ENCODE assay signal across 30 mouse cellular contexts in the genomic region with DNA sequence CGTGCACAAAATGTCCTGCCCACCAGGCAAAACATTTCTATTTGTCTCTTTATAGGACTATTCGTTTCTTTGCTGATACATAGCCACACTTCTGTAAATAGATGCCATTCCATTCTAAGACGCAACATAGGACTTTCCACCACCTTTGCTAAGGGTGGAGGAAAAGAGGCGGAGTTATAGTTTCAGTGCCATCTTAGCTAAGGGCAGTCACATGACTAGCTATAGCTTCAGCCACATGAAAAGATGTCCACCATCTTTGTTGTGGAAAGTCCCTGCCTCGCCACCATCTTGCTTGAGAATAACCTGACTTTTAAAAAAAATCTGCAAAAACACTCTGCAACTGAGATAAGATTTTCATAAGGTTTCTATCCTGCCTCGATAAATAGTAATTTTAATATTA. TPM values are rescaled to one million over a fixed set of nuclear protein-coding genes. Genes with fewer than 3 reads are reported as not detected.
DNase-seq lines count a peak whose midpoint lies in the region; ATAC-seq and TF ChIP-seq lines count a peak whose summit lies in the region.
"Had no signal": no experiment of that assay in that cellular context is flagged by ENCODE, and none has a peak within 500 bp of the region (broad histone marks: within the 10 kb centered on the region; RNA-seq: fewer than 3 reads in every experiment).

No protein-coding gene starts in this region.

- no peaks in the 10 kb centered on the region for H3K36me3 ChIP-seq in forebrain, embryonic 11.5 days (ENCODE audit: control insufficient read depth, insufficient read depth, low read length)
- H3K36me3 ChIP-seq in forebrain, embryonic 13.5 days (ENCODE audit: poor library complexity, severe bottlenecking) = no peaks in the 10 kb centered on the region
- no peaks in the 10 kb centered on the region for H3K36me3 ChIP-seq in liver, embryonic 13.5 days
- no peaks in the 10 kb centered on the region for H3K36me3 ChIP-seq in liver, postnatal 0 days (replicated peaks; ENCODE audit: insufficient read depth, low read length)
- no peaks in the 10 kb centered on the region for H3K36me3 ChIP-seq in MEL (ENCODE audit: control insufficient read depth in 1 of 2, insufficient read depth in 2 of 2, low read length in 2 of 2)
- H3K36me3 ChIP-seq: G1E; liver, embryonic 12.5 days had no signal

- no peak for TF ChIP-seq RAD21 in MEL (IDR thresholded peaks at IDR 0.05; ENCODE audit: low read depth, low read length)

- no peak for TF ChIP-seq CTCF in liver, postnatal 0 days (IDR thresholded peaks at IDR 0.05; ENCODE audit: low read depth)
- no peak for TF ChIP-seq CTCF in MEL (IDR thresholded peaks at IDR 0.05 in 2 of 3, conservative IDR thresholded peaks at IDR 0.05 in 1 of 3; ENCODE audit: control insufficient read depth in 1 of 3, insufficient read depth in 1 of 3, low read depth in 2 of 3, low read length in 3 of 3, poor library complexity in 1 of 3, severe bottlenecking in 1 of 3)

- DNase-seq in forebrain, embryonic 11.5 days (ENCODE audit: low spot score) = peak; percentile 15
- no peak for DNase-seq in liver, embryonic 13.5 days
- no peak for DNase-seq in liver, postnatal 0 days
- DNase-seq in MEL (ENCODE audit: low read depth, low spot score) = no peak
- DNase-seq in adipocyte (ENCODE audit: low spot score) = no peak
- no peak for DNase-seq in c-Kit-positive CD71-positive TER-119-positive erythroid progenitor cells, embryonic 14.5 days (ENCODE audit: low spot score)
- DNase-seq: adrenal gland, adult 2 months; cerebellum, adult 9-10 months; cerebellum, postnatal 36 days; gastrocnemius, postnatal 25 days; heart, adult 2 months; kidney, adult 2 months; kidney, postnatal 36 days; lung, adult 2 months; lung, postnatal 10 days; midbrain, embryonic 14.5 days; right cerebral cortex, postnatal 4 days; thymus, postnatal 4 days had no signal

- no peak overlapping the region for H3K4me3 ChIP-seq in forebrain, embryonic 11.5 days (ENCODE audit: low read depth, low read length)
- no peak overlapping the region for H3K4me3 ChIP-seq in forebrain, embryonic 13.5 days
- no peak overlapping the region for H3K4me3 ChIP-seq in liver, embryonic 13.5 days (replicated peaks)
- H3K4me3 ChIP-seq in liver, postnatal 0 days (ENCODE audit: low read depth, low read length) = no peak overlapping the region
- no peak overlapping the region for H3K4me3 ChIP-seq in MEL (ENCODE audit: control insufficient read depth in 1 of 2, insufficient read depth in 1 of 2, low read depth in 2 of 2, low read length in 2 of 2)
- H3K4me3 ChIP-seq: embryonic facial prominence, embryonic 12.5 days; erythroblast, embryonic 14.5 days; heart, adult 2 months; layer of hippocampus, adult 2 months; left cerebral cortex, adult 2 months; limb, embryonic 13.5 days; liver, embryonic 12.5 days had no signal

- TF ChIP-seq POLR2A in MEL (IDR thresholded peaks at IDR 0.05; ENCODE audit: control insufficient read depth in 1 of 2, insufficient read depth in 1 of 2, low read depth in 1 of 2, low read length in 2 of 2, poor library complexity in 1 of 2) = no peak

- 90% methylated on average over 6 of the region's 6 CpGs for WGBS in forebrain, embryonic 11.5 days
- WGBS in forebrain, embryonic 13.5 days = 93% methylated on average over 6 of the region's 6 CpGs
- WGBS in liver, embryonic 13.5 days (ENCODE audit: insufficient replicate concordance) = 76% methylated on average over 6 of the region's 6 CpGs
- WGBS in liver, postnatal 0 days (ENCODE audit: insufficient replicate concordance) = 85% methylated on average over 6 of the region's 6 CpGs

- no peak overlapping the region for H3K9ac ChIP-seq in forebrain, embryonic 11.5 days (ENCODE audit: low read length)
- H3K9ac ChIP-seq in forebrain, embryonic 13.5 days = no peak overlapping the region
- H3K9ac ChIP-seq in liver, embryonic 13.5 days = no peak overlapping the region
- H3K9ac ChIP-seq in liver, postnatal 0 days (replicated peaks) = no peak overlapping the region
- H3K9ac ChIP-seq in MEL (ENCODE audit: control insufficient read depth, low read depth, low read length, poor library complexity, severe bottlenecking) = no peak overlapping the region
- H3K9ac ChIP-seq: embryonic facial prominence, embryonic 12.5 days; limb, embryonic 13.5 days; liver, embryonic 12.5 days had no signal

- H3K9me3 ChIP-seq in forebrain, embryonic 11.5 days (ENCODE audit: control insufficient read depth, low read length) = no peaks in the 10 kb centered on the region
- no peaks in the 10 kb centered on the region for H3K9me3 ChIP-seq in forebrain, embryonic 13.5 days (replicated peaks)
- no peaks in the 10 kb centered on the region for H3K9me3 ChIP-seq in liver, embryonic 13.5 days (replicated peaks)
- no peaks in the 10 kb centered on the region for H3K9me3 ChIP-seq in liver, postnatal 0 days (ENCODE audit: low read length)
- H3K9me3 ChIP-seq in MEL (replicated peaks; ENCODE audit: insufficient read depth, low read length) = no peaks in the 10 kb centered on the region
- H3K9me3 ChIP-seq: embryonic facial prominence, embryonic 12.5 days; G1E; limb, embryonic 13.5 days; liver, embryonic 12.5 days had no signal

- no peaks in the 10 kb centered on the region for H3K4me1 ChIP-seq in forebrain, embryonic 11.5 days (replicated peaks; ENCODE audit: control insufficient read depth, insufficient read depth, low read length)
- H3K4me1 ChIP-seq in forebrain, embryonic 13.5 days = no peaks in the 10 kb centered on the region
- H3K4me1 ChIP-seq in liver, embryonic 13.5 days (replicated peaks) = peaks cover 17% of the 10 kb centered on the region
- H3K4me1 ChIP-seq in liver, postnatal 0 days (ENCODE audit: insufficient read depth) = peaks cover 16% of the 10 kb centered on the region
- peaks cover 0 to 5% of the 10 kb centered on the region in 2 experiments; a peak in 1 of 4 replicates for H3K4me1 ChIP-seq in MEL (ENCODE audit: control insufficient read depth in 1 of 2, insufficient read depth in 2 of 2, low read length in 2 of 2)

- no peak for ATAC-seq in forebrain, embryonic 11.5 days (replicated peaks; ENCODE audit: low FRiP score)
- ATAC-seq in forebrain, embryonic 13.5 days = no peak
- no peak for ATAC-seq in liver, embryonic 13.5 days (ENCODE audit: low read depth)
- no peak for ATAC-seq in liver, postnatal 0 days
- ATAC-seq: CD4-positive, CD25-positive, alpha-beta regulatory T cell, adult 4 months; forebrain, embryonic 14.5 days; hindbrain, embryonic 16.5 days; liver, embryonic 12.5 days; Patski had no signal

- no peak overlapping the region for H3K27ac ChIP-seq in forebrain, embryonic 11.5 days (ENCODE audit: low read depth, low read length)
- no peak overlapping the region for H3K27ac ChIP-seq in forebrain, embryonic 13.5 days
- H3K27ac ChIP-seq in liver, embryonic 13.5 days = 0 out of 2 replicates have a peak overlapping the region, but pooled peaks have one; percentile 14
- H3K27ac ChIP-seq in liver, postnatal 0 days (ENCODE audit: low read depth) = no peak overlapping the region
- no peak overlapping the region for H3K27ac ChIP-seq in MEL (ENCODE audit: control insufficient read depth, low read depth, low read length)
- H3K27ac ChIP-seq: embryonic facial prominence, embryonic 12.5 days; layer of hippocampus, adult 2 months; left cerebral cortex, adult 2 months; limb, embryonic 13.5 days; liver, embryonic 12.5 days had no signal

- no peaks in the 10 kb centered on the region for H3K79me2 ChIP-seq in MEL (ENCODE audit: control insufficient read depth, insufficient read depth, low read length, poor library complexity)

- no peaks in the 10 kb centered on the region for H3K27me3 ChIP-seq in forebrain, embryonic 11.5 days (ENCODE audit: control insufficient read depth, insufficient read depth, low read length)
- no peaks in the 10 kb centered on the region for H3K27me3 ChIP-seq in forebrain, embryonic 13.5 days
- no peaks in the 10 kb centered on the region for H3K27me3 ChIP-seq in liver, embryonic 13.5 days
- H3K27me3 ChIP-seq in liver, postnatal 0 days (ENCODE audit: insufficient read depth, low read length) = no peaks in the 10 kb centered on the region
- H3K27me3 ChIP-seq in MEL (ENCODE audit: control insufficient read depth in 1 of 2, insufficient read depth in 2 of 2, low read length in 2 of 2) = peaks cover 0 to 3% of the 10 kb centered on the region in 2 experiments; a peak in 2 of 4 replicates
- H3K27me3 ChIP-seq: embryonic facial prominence, embryonic 12.5 days; limb, embryonic 13.5 days; liver, embryonic 12.5 days; Patski had no signal

- H3K4me2 ChIP-seq in forebrain, embryonic 11.5 days (ENCODE audit: low read depth, low read length, severe bottlenecking) = no peak overlapping the region
- H3K4me2 ChIP-seq in forebrain, embryonic 13.5 days = no peak overlapping the region
- H3K4me2 ChIP-seq in liver, embryonic 13.5 days = no peak overlapping the region
- no peak overlapping the region for H3K4me2 ChIP-seq in liver, postnatal 0 days (ENCODE audit: low read depth, low read length)
- H3K4me2 ChIP-seq: embryonic facial prominence, embryonic 12.5 days; limb, embryonic 13.5 days; liver, embryonic 12.5 days had no signal

- TF ChIP-seq EP300 in liver, postnatal 0 days (IDR thresholded peaks at IDR 0.05; ENCODE audit: low read depth) = no peak
- TF ChIP-seq EP300 in MEL (IDR thresholded peaks at IDR 0.05; ENCODE audit: low read depth in 1 of 2, low read length in 2 of 2) = no peak

TF ChIP-seq in MEL, 35 proteins besides CTCF, POLR2A, EP300 and RAD21 (continues in another document):
- TF ChIP-seq ZKSCAN1 (IDR thresholded peaks at IDR 0.05; ENCODE audit: low read depth, low read length) = no peak
- TF ChIP-seq GABPA (IDR thresholded peaks at IDR 0.05; ENCODE audit: low read depth, low read length) = no peak
- no peak for TF ChIP-seq RCOR1 (IDR thresholded peaks at IDR 0.05; ENCODE audit: low read depth, low read length)
- no peak for TF ChIP-seq GATA1 (IDR thresholded peaks at IDR 0.05; ENCODE audit: low read depth, low read length)
- TF ChIP-seq ZMIZ1 (IDR thresholded peaks at IDR 0.05; ENCODE audit: low read depth, low read length) = no peak
- TF ChIP-seq TBP (IDR thresholded peaks at IDR 0.05; ENCODE audit: low read depth, low read length) = no peak
- no peak for TF ChIP-seq BHLHE40 (IDR thresholded peaks at IDR 0.05; ENCODE audit: borderline replicate concordance, low read depth, low read length)
- TF ChIP-seq MAFK (IDR thresholded peaks at IDR 0.05; ENCODE audit: borderline replicate concordance, low read depth, low read length) = no peak
- peak; percentile 86 for TF ChIP-seq USF1 (IDR thresholded peaks at IDR 0.05; ENCODE audit: low read depth, low read length)
- TF ChIP-seq ZC3H11A (IDR thresholded peaks at IDR 0.05; ENCODE audit: low read depth, low read length) = no peak

RNA-seq across cellular contexts. Expression of gene Wipf1, which starts 15.4 kb away (rescaled TPM):
- polyA plus RNA-seq in forebrain, embryonic 11.5 days (2014; fragmentation: Nextera tagmentation; extraction: Ambion mirVana) = 8.6 and 10.9 TPM in 2 replicates
- polyA plus RNA-seq in forebrain, embryonic 13.5 days (2015; fragmentation: Nextera tagmentation; extraction: Ambion mirVana) = 2.4 and 2.8 TPM in 2 replicates
- polyA plus RNA-seq in liver, embryonic 13.5 days (2015; fragmentation: Nextera tagmentation; extraction: Ambion mirVana) = 3.4 and 4.6 TPM in 2 replicates
- 4.3 TPM in 2 replicates for polyA plus RNA-seq in liver, postnatal 0 days (2015; fragmentation: Nextera tagmentation; extraction: Ambion mirVana)
- 5.2 and 7.8 TPM in 2 replicates for total RNA-seq in MEL (2012; rRNA removed)
- 10 to 100 TPM; 27.1 to 83.9 TPM for polyA plus RNA-seq in MEL (2012; ENCODE audit: insufficient read depth in 1 of 2, insufficient read length in 2 of 2, low read depth in 1 of 2, low replicate concordance in 2 of 2, missing spikeins in 1 of 2)
